Mouse (Mus musculus): Measurements from ENCODE around the gene Lgals9.

Lgals9 gene

DNA sequence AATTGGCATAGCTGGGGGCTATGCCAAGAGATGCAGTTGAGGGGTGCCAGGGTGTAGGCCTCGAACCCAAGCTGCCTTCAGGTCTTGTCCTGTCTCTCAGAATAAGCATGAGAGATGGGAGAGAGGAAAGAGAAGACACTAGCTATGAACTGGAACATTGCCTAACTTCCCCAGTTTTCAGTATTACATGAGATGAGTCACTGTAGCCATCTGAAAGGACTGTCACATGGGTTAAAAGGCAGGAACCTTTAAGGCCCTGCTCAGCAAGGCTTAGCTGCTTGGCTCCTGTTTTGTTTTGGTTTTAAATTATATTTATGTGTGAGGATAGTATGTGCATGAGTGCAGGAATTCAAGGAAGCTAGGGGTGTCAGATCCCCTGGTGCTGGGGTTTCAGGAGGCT is 68.3 kb downstream of the Lgals9 start:
- no peak for DNase-seq

DNA sequence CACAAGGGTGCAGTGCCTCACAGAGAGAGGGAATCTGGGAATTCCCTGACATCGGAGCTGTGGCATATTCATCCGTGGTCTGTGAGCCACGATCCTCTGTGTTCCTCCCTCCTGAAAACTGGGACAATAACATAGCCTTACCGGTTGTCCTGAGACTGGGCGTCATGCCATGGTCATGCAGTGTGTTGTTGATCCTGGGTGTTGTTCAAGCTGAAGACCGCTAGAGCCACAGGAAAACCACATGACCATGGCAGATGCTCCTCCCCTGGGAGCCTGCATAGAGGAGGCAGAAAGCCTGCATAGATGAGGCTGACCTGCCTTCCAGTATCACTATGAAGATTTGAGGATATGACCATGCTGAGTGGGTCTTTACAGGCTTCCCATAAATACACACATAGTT is 69.3 kb downstream of the Lgals9 start:
- no peak for DNase-seq
